Mouse (Mus musculus) liver, adult 2 months (tissue): ENCODE results near the gene Sdk2.

Experiments
- CTCF ChIP-seq: fragments of 200-500 bp; IDR thresholded peaks from 2 replicates; pipeline ENCODE4 v1.5.1; 2011; ENCODE audit warnings: low read depth, low read length, control low read depth
- POLR2A ChIP-seq: fragments of 200-500 bp; IDR thresholded peaks from 2 replicates; pipeline ENCODE4 v1.6.1; 2011; ENCODE audit warnings: low read length, control low read depth; ENCODE audit not compliant: insufficient read depth; ENCODE audit errors: extremely low read depth

- TF ChIP-seq POLR2A (no peak), CTCF (no peak)
Observed at GRCm38 (mm10) chr11:113970026-113970425, 96.8 kb downstream of the Sdk2 start.
